Mouse (Mus musculus) retina, postnatal 1 day (tissue): ENCODE measurements around the gene Cntd1.

ENCODE experiments used
- DNase-seq: peaks from one replicate; pipeline ENCODE4 v3.0.0-alpha.2; 2012

The Cntd1 gene

DNA sequence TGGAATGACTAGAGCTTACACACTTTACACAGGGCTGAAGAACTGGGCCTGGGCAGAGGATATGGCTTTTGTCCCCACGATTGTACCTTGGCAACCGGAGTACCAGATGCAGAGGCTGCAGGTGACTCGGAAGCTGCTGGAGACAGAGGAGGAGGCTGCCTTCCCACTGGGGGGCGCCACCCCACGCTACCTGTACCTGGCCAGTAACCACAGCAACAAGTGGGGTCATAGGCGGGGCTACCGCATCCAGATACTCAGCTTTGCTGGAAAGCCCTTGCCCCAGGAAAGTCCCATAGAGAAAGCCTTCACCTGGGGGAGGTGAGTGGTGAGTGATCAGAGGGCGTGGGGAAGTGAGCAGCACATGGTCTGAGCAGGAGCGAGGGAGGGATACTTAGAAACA, 56.9 kb downstream of the Cntd1 start:
- DNase-seq: no peak

DNA sequence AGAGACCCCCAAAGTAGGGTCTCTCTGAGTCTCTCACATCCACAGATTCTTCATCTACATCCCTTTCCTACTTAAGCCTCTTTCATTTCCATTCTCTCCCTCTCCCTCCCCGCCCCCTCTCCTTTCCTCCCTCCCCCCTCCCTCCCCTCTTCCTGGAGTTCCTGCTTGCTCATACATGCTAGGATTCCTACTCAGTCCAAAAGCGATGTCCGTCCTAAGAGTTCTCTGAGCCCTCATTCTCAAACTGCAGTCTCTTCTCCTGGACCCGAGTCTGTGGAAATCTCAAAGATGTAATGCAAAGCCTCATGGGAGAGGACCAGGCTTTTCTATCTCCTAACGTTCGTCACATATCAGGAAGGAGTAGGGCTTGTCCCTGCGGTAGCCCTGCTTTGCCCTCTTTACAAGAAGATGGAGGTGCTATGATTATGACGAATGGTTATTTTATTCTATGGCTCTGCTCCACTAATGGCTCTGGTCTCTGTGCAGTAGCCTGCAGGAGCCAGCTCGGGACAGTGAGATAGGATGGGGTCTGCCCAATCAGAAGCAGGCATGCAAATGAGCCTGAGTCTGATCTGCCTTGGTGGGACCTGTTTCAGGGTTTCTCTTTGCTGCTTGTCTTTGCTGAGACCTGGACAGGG, 59.4 kb downstream of the Cntd1 start:
- DNase-seq: peak; percentile 86
